Mouse (Mus musculus) bone marrow, adult 2 months (tissue): ENCODE results near the gene Psmd5.

Source experiments
- CTCF ChIP-seq: fragments of 200-500 bp; IDR thresholded peaks from 2 replicates; pipeline ENCODE4 v1.5.1; 2011; ENCODE audit warnings: low read length, control low read depth; ENCODE audit not compliant: control insufficient read depth, insufficient read depth
- POLR2A ChIP-seq: fragments of 200-500 bp; IDR thresholded peaks from 2 replicates; pipeline ENCODE4 v1.6.1; 2011; ENCODE audit warnings: low read depth, mild to moderate bottlenecking, control low read depth, low read length, borderline replicate concordance; ENCODE audit not compliant: control insufficient read depth

- TF ChIP-seq CTCF (no peak), POLR2A (no peak)
These were observed 37.1 kb upstream of the Psmd5 start for GRCm38 (mm10) chr2:34911871-34912270.
